Mouse (Mus musculus) CH12.LX (cell line): ENCODE results near the gene Krtap9-5. TPM values are rescaled to one million over a fixed set of nuclear protein-coding genes. Genes with fewer than 3 reads are reported as not detected.

Source experiments
- DNase-seq: peaks from one replicate; pipeline ENCODE4 v3.0.0-alpha.2; 2013; ENCODE audit errors: extremely low read depth
- H3K27ac ChIP-seq: 2 replicates; pipeline ENCODE4 v1.5.1; 2012; ENCODE audit warnings: low read depth, mild to moderate bottlenecking, control low read depth, moderate library complexity; ENCODE audit not compliant: insufficient read depth
- H3K27me3 ChIP-seq: replicated peaks from 2 replicates; pipeline ENCODE3; 2012; ENCODE audit warnings: inconsistent platforms
- H3K36me3 ChIP-seq, 2 experiments: replicated peaks in 1 of 2; 2 replicates each; pipeline versions ENCODE3 to v1.6.1; 2012; ENCODE audit warnings: inconsistent platforms in 1 of 2, low read length in 1 of 2, mild to moderate bottlenecking in 1 of 2, mixed read lengths in 1 of 2, moderate library complexity in 1 of 2; ENCODE audit not compliant: control insufficient read depth in 1 of 2, insufficient read depth in 1 of 2
- H3K4me1 ChIP-seq, 2 experiments: 2 replicates each; pipeline ENCODE4 v1.6.1; 2012; ENCODE audit warnings: inconsistent platforms in 1 of 2, moderate library complexity in 1 of 2; ENCODE audit not compliant: insufficient read depth in 2 of 2, control insufficient read depth in 1 of 2
- H3K4me2 ChIP-seq: 2 replicates; pipeline ENCODE4 v1.6.1; 2012; ENCODE audit warnings: low read depth, mild to moderate bottlenecking, control low read depth; ENCODE audit not compliant: poor library complexity, insufficient read depth, severe bottlenecking
- H3K4me3 ChIP-seq, 3 experiments: fragments of 150-350 bp in 1 of 3; sonication (generic) in 1 of 3; replicated peaks in 1 of 3; 2 replicates each; pipeline versions ENCODE3 to v1.5.1; 2011 to 2012; ENCODE audit warnings: low read depth in 2 of 3, low read length in 2 of 3, mild to moderate bottlenecking in 2 of 3, moderate library complexity in 2 of 3, control low read depth in 1 of 3, improper control_type of control experiment in 1 of 3, inconsistent platforms in 1 of 3, mixed read lengths in 1 of 3; ENCODE audit not compliant: poor library complexity in 1 of 3
- H3K79me2 ChIP-seq: replicated peaks from 2 replicates; pipeline ENCODE4 v1.6.1; 2012; ENCODE audit warnings: mild to moderate bottlenecking, moderate library complexity; ENCODE audit not compliant: control insufficient read depth, poor library complexity, insufficient read depth, severe bottlenecking; ENCODE audit errors: extremely low read depth
- H3K9ac ChIP-seq: 2 replicates; pipeline ENCODE4 v1.6.1; 2012; ENCODE audit warnings: low read depth, mild to moderate bottlenecking, control low read depth, moderate library complexity; ENCODE audit not compliant: insufficient read depth
- H3K9me3 ChIP-seq: replicated peaks from 2 replicates; pipeline ENCODE3; 2012; ENCODE audit warnings: low read length, inconsistent platforms, mixed read lengths
- BHLHE40 ChIP-seq: IDR thresholded peaks from 2 replicates; pipeline ENCODE4 v1.6.1; 2011; ENCODE audit warnings: mild to moderate bottlenecking, low read depth, low read length, improper control_type of control experiment
- CTCF ChIP-seq, 2 experiments: IDR thresholded peaks in 1 of 2; conservative IDR thresholded peaks in 1 of 2; 2 replicates each; pipeline ENCODE4 v1.5.1; 2011 to 2012; ENCODE audit warnings: low read depth in 2 of 2, low read length in 2 of 2, improper control_type of control experiment in 1 of 2, inconsistent platforms in 1 of 2, mild to moderate bottlenecking in 1 of 2, moderate library complexity in 1 of 2
- EP300 ChIP-seq: IDR thresholded peaks from 2 replicates; pipeline ENCODE4 v1.6.1; 2011; ENCODE audit warnings: low read length, improper control_type of control experiment
- ETS1 ChIP-seq: conservative IDR thresholded peaks from 2 replicates; pipeline ENCODE4 v1.6.1; 2012; ENCODE audit warnings: low read depth, mild to moderate bottlenecking, inconsistent platforms, low read length, improper control_type of control experiment, moderate library complexity
- IRF4 ChIP-seq: IDR thresholded peaks from 2 replicates; pipeline ENCODE4 v1.6.1; 2014; ENCODE audit warnings: low read depth, mild to moderate bottlenecking, inconsistent platforms, low read length, improper control_type of control experiment
- JUN ChIP-seq: IDR thresholded peaks from 2 replicates; pipeline ENCODE4 v1.6.1; 2011; ENCODE audit warnings: low read depth, mild to moderate bottlenecking, low read length, improper control_type of control experiment, moderate library complexity; ENCODE audit not compliant: insufficient read depth
- JUND ChIP-seq: conservative IDR thresholded peaks from 2 replicates; pipeline ENCODE4 v1.6.1; 2011; ENCODE audit warnings: low read depth, low read length, improper control_type of control experiment
- KAT2A ChIP-seq: IDR thresholded peaks from 2 replicates; pipeline ENCODE4 v1.6.1; 2012; ENCODE audit warnings: low read length, improper control_type of control experiment, inconsistent platforms; ENCODE audit not compliant: insufficient replicate concordance
- MAZ ChIP-seq: IDR thresholded peaks from 2 replicates; pipeline ENCODE4 v1.6.1; 2012; ENCODE audit warnings: low read depth, mild to moderate bottlenecking, inconsistent platforms, low read length, improper control_type of control experiment, moderate library complexity
- MEF2A ChIP-seq: IDR thresholded peaks from 2 replicates; pipeline ENCODE4 v1.6.1; 2014; ENCODE audit warnings: low read depth, mild to moderate bottlenecking, inconsistent platforms, low read length, improper control_type of control experiment, borderline replicate concordance
- MYC ChIP-seq: IDR thresholded peaks from 2 replicates; pipeline ENCODE4 v1.6.1; 2011; ENCODE audit warnings: low read depth, mild to moderate bottlenecking, improper control_type of control experiment, low read length
- NELFE ChIP-seq: IDR thresholded peaks from 2 replicates; pipeline ENCODE4 v1.6.1; 2011; ENCODE audit warnings: low read depth, low read length, improper control_type of control experiment
- RCOR1 ChIP-seq: conservative IDR thresholded peaks from 2 replicates; pipeline ENCODE4 v1.6.1; 2012; ENCODE audit warnings: low read depth, mild to moderate bottlenecking, inconsistent platforms, low read length, improper control_type of control experiment
- SMC3 ChIP-seq: IDR thresholded peaks from 2 replicates; pipeline ENCODE4 v1.6.1; 2011; ENCODE audit warnings: low read depth, low read length, improper control_type of control experiment
- TCF12 ChIP-seq: IDR thresholded peaks from 2 replicates; pipeline ENCODE4 v1.6.1; 2014; ENCODE audit warnings: low read depth, mild to moderate bottlenecking, inconsistent platforms, low read length, improper control_type of control experiment
- UBTF ChIP-seq: IDR thresholded peaks from 2 replicates; pipeline ENCODE4 v1.6.1; 2012; ENCODE audit warnings: low read depth, mild to moderate bottlenecking, inconsistent platforms, low read length, improper control_type of control experiment, moderate library complexity
- ZKSCAN1 ChIP-seq: IDR thresholded peaks from 2 replicates; pipeline ENCODE4 v1.6.1; 2012; ENCODE audit warnings: low read depth, inconsistent platforms, low read length, improper control_type of control experiment, borderline replicate concordance
- dilution Hi-C: fragments of 300-500 bp; cut with MboI; formaldehyde crosslinking; loops from 2 replicates; pipeline ENCODE4 v1.14.3; 2020; ENCODE audit warnings: low sequenced_read_pairs; ENCODE audit not compliant: extremely low pct_unique_long_range_greater_than_20kb, extremely low pct_ligation_motif_present
- in situ Hi-C: fragments of 300-500 bp; cut with MboI; formaldehyde crosslinking; loops from 3 replicates; pipeline ENCODE4 v1.14.3; 2019; ENCODE audit warnings: low sequenced_read_pairs, low pct_ligation_motif_present, low pct_unique_long_range_greater_than_20kb, mixed read lengths
- polyA plus RNA-seq: library from polyadenylated mRNA; unstranded; fragments of >175 nt; gene quantifications from 2 replicates; pipeline ENCODE4 v1.2.1, GENCODE M21; 2012; ENCODE audit warnings: low read depth; ENCODE audit not compliant: insufficient read length
- total RNA-seq, 2 experiments: library from RNA; depleted of rRNA; stranded (reverse); fragments of 300-350 nt in 1 of 2; fragments of >200 nt in 1 of 2; gene quantifications; 2 replicates each; pipeline ENCODE4 v1.2.3; 2012 to 2014

The Krtap9-5 gene
- total and polyA plus RNA-seq, 3 experiments, result not detected

DNA sequence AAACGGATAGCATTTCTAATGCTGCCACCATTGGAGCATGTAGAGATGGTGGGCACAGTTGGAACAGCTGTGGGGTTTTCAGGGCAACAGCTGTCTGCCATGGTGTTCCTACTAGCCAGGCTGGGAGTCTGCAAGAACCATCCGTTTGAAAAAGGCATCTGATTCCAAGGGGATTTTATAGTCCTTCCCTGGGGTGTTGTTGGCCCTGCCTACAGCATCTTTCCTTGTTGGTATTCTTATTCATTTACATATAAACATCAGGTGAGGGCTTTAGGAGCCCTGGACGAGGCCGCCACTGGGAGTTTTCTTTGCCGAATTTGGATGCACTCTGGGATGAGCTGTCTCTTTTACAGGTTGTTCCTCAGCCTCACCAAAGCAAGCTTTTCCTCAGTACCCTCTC, 30.7 kb downstream of the Krtap9-5 start, which contains the start of gene Krtap29-1:
Gene Krtap29-1, minus strand, starts transcription at position 101 of the 400 bp plus-strand sequence.
- no peak within 1 kb of the TSS for H3K4me2 ChIP-seq
- no peaks in the 10 kb centered on the region for H3K36me3 ChIP-seq
- H3K9ac ChIP-seq, result no peak within 1 kb of the TSS
- in situ Hi-C loops, result no loop called here
- no peaks in the 10 kb centered on the region for H3K9me3 ChIP-seq
- DNase-seq, result no peak
- no peaks in the 10 kb centered on the region for H3K79me2 ChIP-seq
- H3K27me3 ChIP-seq, result peaks cover 75% of the 10 kb centered on the region
- dilution Hi-C loops, result no loop called here
- peaks cover 7 to 11% of the 10 kb centered on the region in 2 experiments; a peak in 3 of 4 replicates for H3K4me1 ChIP-seq
- no peak within 1 kb of the TSS for H3K4me3 ChIP-seq
- TF ChIP-seq ETS1, result no peak
- no peak for TF ChIP-seq RCOR1
- TF ChIP-seq BHLHE40, result no peak
- no peak for TF ChIP-seq JUN
- no peak for TF ChIP-seq MAZ
- no peak for TF ChIP-seq MEF2A
- no peak for TF ChIP-seq UBTF
- no peak for TF ChIP-seq JUND
- TF ChIP-seq TCF12, result no peak
- TF ChIP-seq ZKSCAN1, result no peak
- no peak within 1 kb of the TSS for H3K27ac ChIP-seq

GRCm38 (mm10) chr11:99982731-99983130, 34.5 kb downstream of the Krtap9-5 start:
- Histone ChIP-seq H3K4me1 (peaks cover 11 to 12% of the 10 kb centered on the region in 2 experiments), H3K27me3 (peaks cover 87% of the 10 kb centered on the region), H3K79me2 (no peaks in the 10 kb centered on the region), H3K36me3 (no peaks in the 10 kb centered on the region), H3K9me3 (no peaks in the 10 kb centered on the region), H3K27ac (no peak overlapping the region), H3K4me3 (no peak overlapping the region), H3K4me2 (no peak overlapping the region)
- dilution Hi-C loops, result no loop called here
- in situ Hi-C loops, result no loop called here
- DNase-seq, result no peak
- TF ChIP-seq SMC3, result no peak
- no peak for TF ChIP-seq JUND
- TF ChIP-seq KAT2A, result no peak
- TF ChIP-seq NELFE, result no peak
- TF ChIP-seq, all 38 proteins: peak for 0
- no peak overlapping the region for H3K9ac ChIP-seq

DNA sequence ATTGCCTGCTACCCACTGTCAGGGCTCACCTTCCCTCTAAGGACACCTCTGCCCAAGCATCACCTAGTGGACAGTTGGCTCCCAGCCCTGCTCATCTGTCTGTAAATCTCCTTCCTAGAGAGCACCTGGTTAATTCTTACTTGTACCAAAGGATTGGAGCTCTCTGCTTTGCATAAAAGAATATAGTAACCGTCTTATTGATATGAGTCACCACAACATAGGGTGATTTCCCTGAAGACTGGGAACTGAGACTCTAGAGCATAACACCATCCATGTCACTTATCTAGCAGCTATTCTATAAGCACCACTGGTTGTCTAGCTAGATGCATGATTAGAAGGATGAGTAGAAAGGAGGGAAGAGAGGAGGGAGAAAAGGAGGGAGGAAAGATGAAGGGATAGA, 35.2 kb downstream of the Krtap9-5 start:
- Histone ChIP-seq H3K4me3 (no peak overlapping the region), H3K4me2 (no peak overlapping the region), H3K36me3 (no peaks in the 10 kb centered on the region), H3K4me1 (peaks cover 12 to 16% of the 10 kb centered on the region in 2 experiments), H3K79me2 (no peaks in the 10 kb centered on the region), H3K27ac (no peak overlapping the region), H3K9me3 (no peaks in the 10 kb centered on the region), H3K9ac (no peak overlapping the region), H3K27me3 (peaks cover 85% of the 10 kb centered on the region)
- in situ Hi-C loops (no loop called here), dilution Hi-C loops (no loop called here)
- peak; percentile 47 for DNase-seq
- no peak for TF ChIP-seq MYC
- peak; percentile 63; the same call in 1 of the 2 replicates for TF ChIP-seq IRF4
- peak; percentile 15; the same call in 1 of the 2 replicates for TF ChIP-seq MEF2A
- no peak for TF ChIP-seq SMC3
- peak; percentile 72 for TF ChIP-seq EP300
- TF ChIP-seq ETS1, result peak; percentile 20; the same call in 1 of the 2 replicates
- peak; percentile 21; the same call in 1 of the 2 replicates for TF ChIP-seq TCF12
- TF ChIP-seq CTCF (conservative IDR thresholded peaks at IDR 0.05 in 1 of 2, IDR thresholded peaks at IDR 0.05 in 1 of 2; ENCODE audit: low read depth in 2 of 2, low read length in 2 of 2), result peak in 1 of 2 experiments; percentile 13; a peak in 1 of 4 replicates
